Mouse (Mus musculus) neural tube, embryonic 15.5 days (tissue): ENCODE data around the gene Copz1. TPM values are rescaled to one million over a fixed set of nuclear protein-coding genes. Genes with fewer than 3 reads are reported as not detected.

Source experiments
- ATAC-seq: fragments of 200-750 bp; cut with Nextera tagmentation; 2 replicates; pipeline ENCODE4 v1.8.0; 2017; ENCODE audit warnings: mild to moderate bottlenecking, moderate TSS enrichment, moderate library complexity; ENCODE audit not compliant: low FRiP score
- H3K27ac ChIP-seq: fragments of 300-500 bp; sonication (generic); replicated peaks from 2 replicates; pipeline ENCODE4 v1.5.1; 2015; ENCODE audit warnings: mild to moderate bottlenecking, inconsistent platforms
- H3K27me3 ChIP-seq: fragments of 300-500 bp; sonication (generic); replicated peaks from 2 replicates; pipeline ENCODE4 v1.6.1; 2015; ENCODE audit warnings: inconsistent platforms
- H3K36me3 ChIP-seq: fragments of 300-500 bp; sonication (generic); 2 replicates; pipeline ENCODE4 v1.6.1; 2015; ENCODE audit warnings: inconsistent platforms
- H3K4me1 ChIP-seq: fragments of 300-500 bp; sonication (generic); 2 replicates; pipeline ENCODE4 v1.6.1; 2015; ENCODE audit warnings: inconsistent platforms
- H3K4me2 ChIP-seq: fragments of 300-500 bp; sonication (generic); 2 replicates; pipeline ENCODE4 v1.6.1; 2015; ENCODE audit warnings: inconsistent platforms, mild to moderate bottlenecking, moderate library complexity
- H3K4me3 ChIP-seq: fragments of 300-500 bp; sonication (generic); replicated peaks from 2 replicates; pipeline ENCODE4 v1.5.1; 2015; ENCODE audit warnings: mild to moderate bottlenecking, inconsistent platforms
- H3K9ac ChIP-seq: fragments of 300-500 bp; sonication (generic); replicated peaks from 2 replicates; pipeline ENCODE4 v1.6.1; 2015; ENCODE audit warnings: mild to moderate bottlenecking, inconsistent platforms
- H3K9me3 ChIP-seq: fragments of 300-500 bp; sonication (generic); replicated peaks from 2 replicates; pipeline ENCODE4 v1.6.1; 2016; ENCODE audit warnings: inconsistent platforms
- WGBS: fragments of 180-500 bp; shearing (Covaris S2); methylation state at CpG from one replicate; pipeline ENCODE4 v1.1.7; 2015; ENCODE audit warnings: mixed read lengths; 5-methylcytosine and 5-hydroxymethylcytosine counted together
- microRNA counts: library from miRNA; unstranded; fragments of <30 nt; microRNA quantifications from one replicate; lab custom pipeline; 2016
- microRNA-seq: library from miRNA; unstranded; fragments of <30 nt; microRNA quantifications from one replicate; pipeline ENCODE4, GENCODE M21; 2017
- polyA plus RNA-seq: library from polyadenylated mRNA; unstranded; fragments of >200 nt; fragmentation: Nextera tagmentation; extraction: Ambion mirVana; gene quantifications from 2 replicates; pipeline ENCODE4 v1.2.1, GENCODE M21; 2015

The Copz1 gene
- polyA plus RNA-seq, 1 experiment from 2014 or later: 190 TPM

DNA sequence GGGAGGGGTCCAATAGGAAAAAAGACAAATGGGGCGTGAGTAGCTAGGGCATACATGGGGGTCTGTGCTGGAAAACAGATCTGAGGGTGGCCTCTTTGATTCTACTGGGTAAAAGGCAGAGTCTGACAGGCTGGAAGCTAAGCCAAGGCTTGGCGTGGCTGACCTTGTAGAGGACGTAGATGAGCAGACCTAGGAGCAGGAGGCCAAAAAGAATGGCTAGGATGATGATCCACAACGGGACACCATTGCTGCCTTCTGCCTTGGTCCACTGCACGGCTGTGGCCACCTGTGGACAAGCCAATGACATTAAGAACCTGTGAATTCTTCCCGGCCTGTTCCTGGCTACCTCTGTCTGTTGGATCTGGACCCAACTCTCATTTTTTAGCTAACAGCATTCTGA, 73.3 kb downstream of the Copz1 start:
- ATAC-seq: no peak
- WGBS: 93% methylated on average over 6 of the region's 6 CpGs
- H3K27ac ChIP-seq: no peak overlapping the region

GRCm38 (mm10) chr15:103347275-103347684, 74.8 kb downstream of the Copz1 start:
- no peak overlapping the region for H3K4me3 ChIP-seq
- no peaks in the 10 kb centered on the region for H3K36me3 ChIP-seq
- no peak for ATAC-seq
- no peak overlapping the region for H3K9ac ChIP-seq
- H3K4me1 ChIP-seq: 0 out of 2 replicates have a peak, but pooled peaks cover 3% of the 10 kb centered on the region
- WGBS: 4% methylated on average over 2 of the region's 2 CpGs
- no peaks in the 10 kb centered on the region for H3K27me3 ChIP-seq
- H3K4me2 ChIP-seq: no peak overlapping the region
- H3K27ac ChIP-seq: no peak overlapping the region
- no peaks in the 10 kb centered on the region for H3K9me3 ChIP-seq

More for the DNA sequence above, 73.3 kb downstream of the Copz1 start:
- H3K27me3 ChIP-seq: peaks cover 11% of the 10 kb centered on the region
- no peaks in the 10 kb centered on the region for H3K36me3 ChIP-seq
- no peak overlapping the region for H3K4me3 ChIP-seq
- no peaks in the 10 kb centered on the region for H3K9me3 ChIP-seq
- H3K9ac ChIP-seq: no peak overlapping the region
- peaks cover 14% of the 10 kb centered on the region for H3K4me1 ChIP-seq
- H3K4me2 ChIP-seq: no peak overlapping the region

MicroRNAs encoded within 50 kb of the gene (microRNA counts, 519-probe panel; counts per million panel counts)
- 3,070 counts per million, percentile 75 among the panel's probes with 10 or more counts for microRNA mmu-miR-148b (lab: Ali Mortazavi, UCI)

Small RNA genes within 50 kb of the gene (microRNA-seq; reads per million reads assigned to microRNA genes)
- 105 reads per million, percentile 54 among the genes with 10 or more reads in this experiment for gene Mir148b

Other genes starting within 250 kb of the Copz1 start
- 25.8 and 30.9 TPM in 2 replicates for gene Smug1, start 105.6 kb upstream of the Copz1 start, polyA plus RNA-seq
- gene Cbx5, start 32.9 kb upstream of the Copz1 start, polyA plus RNA-seq: 102 and 107 TPM in 2 replicates
- 582 and 600 TPM in 2 replicates for gene Hnrnpa1, start 32.3 kb upstream of the Copz1 start, polyA plus RNA-seq
- gene Nfe2, start 14.3 kb upstream of the Copz1 start, polyA plus RNA-seq: 0.99 and 4.6 TPM in 2 replicates
- 0.33 and 0.60 TPM in 2 replicates for gene Gpr84, start 37.9 kb downstream of the Copz1 start, polyA plus RNA-seq
- gene Zfp385a, start 67.4 kb downstream of the Copz1 start, polyA plus RNA-seq: 18.6 and 19.9 TPM in 2 replicates
- 7.2 and 12.7 TPM in 2 replicates for gene Itga5, start 94.0 kb downstream of the Copz1 start, polyA plus RNA-seq
- gene Gtsf1, start 157.8 kb downstream of the Copz1 start, polyA plus RNA-seq: not detected in 2 replicates
- not detected in 2 replicates for gene Gtsf2, start 175.8 kb downstream of the Copz1 start, polyA plus RNA-seq
- 1.9 and 5.6 TPM in 2 replicates for gene Nckap1l, start 181.1 kb downstream of the Copz1 start, polyA plus RNA-seq
- 77.9 and 89.8 TPM in 2 replicates for gene Pde1b, start 230.3 kb downstream of the Copz1 start, polyA plus RNA-seq